Mouse (Mus musculus): Measurements from ENCODE around the gene Prkca.

- no peak for TF ChIP-seq CTCF (IDR thresholded peaks at IDR 0.05; ENCODE audit: extremely low read depth, insufficient read depth, low read length)
- TF ChIP-seq POLR2A (IDR thresholded peaks at IDR 0.05; ENCODE audit: extremely low read depth, insufficient read depth, low read length), result no peak
Measured at GRCm38 (mm10) chr11:108145128-108145527, 198.6 kb downstream of the Prkca start.
